Mouse (Mus musculus): Measurements from ENCODE around the gene Dact3. TPM values are rescaled to one million over a fixed set of nuclear protein-coding genes. Genes with fewer than 3 reads are reported as not detected.
A peak's percentile ranks its signal among the peaks of the same experiment; 100 is the strongest.

Dact3 gene
- polyA plus RNA-seq, 1 experiment from 2014 or later = 2.3 TPM

DNA sequence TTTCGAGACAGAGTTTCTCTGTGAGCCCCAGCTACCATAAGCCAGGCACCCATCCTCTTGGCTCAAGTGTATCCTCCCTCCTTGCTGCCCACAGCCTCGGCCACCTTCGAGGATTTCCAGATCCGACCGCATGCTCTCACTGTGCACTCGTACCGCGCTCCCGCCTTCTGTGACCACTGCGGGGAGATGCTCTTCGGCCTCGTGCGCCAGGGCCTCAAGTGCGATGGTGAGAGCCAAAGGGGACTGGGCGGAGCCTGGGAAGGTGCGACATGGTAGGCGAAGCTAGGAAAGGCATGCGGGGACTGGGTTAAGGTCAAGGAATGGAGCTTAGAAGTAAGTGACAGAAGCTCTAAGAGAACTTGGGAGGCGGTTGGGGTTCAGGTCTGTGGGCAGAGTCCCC lies 27.6 kb upstream of the Dact3 start:
- Histone ChIP-seq H3K4me1 (ENCODE audit: control insufficient read depth, insufficient read depth, low read length) (peaks cover 21% of the 10 kb centered on the region), H3K27ac (ENCODE audit: low read length) (no peak overlapping the region), H3K9ac (ENCODE audit: low read length) (no peak overlapping the region), H3K4me2 (ENCODE audit: low read depth, low read length) (no peak overlapping the region), H3K27me3 (ENCODE audit: control insufficient read depth, insufficient read depth, low read length) (no peaks in the 10 kb centered on the region), H3K36me3 (ENCODE audit: control insufficient read depth, insufficient read depth, low read length) (peaks cover 21% of the 10 kb centered on the region), H3K9me3 (replicated peaks; ENCODE audit: control insufficient read depth, low read length) (no peaks in the 10 kb centered on the region), H3K4me3 (replicated peaks; ENCODE audit: low read length) (no peak overlapping the region)
- ATAC-seq (ENCODE audit: insufficient read depth, low FRiP score) = no peak
- WGBS = 79% methylated on average over 19 of the region's 19 CpGs

DNA sequence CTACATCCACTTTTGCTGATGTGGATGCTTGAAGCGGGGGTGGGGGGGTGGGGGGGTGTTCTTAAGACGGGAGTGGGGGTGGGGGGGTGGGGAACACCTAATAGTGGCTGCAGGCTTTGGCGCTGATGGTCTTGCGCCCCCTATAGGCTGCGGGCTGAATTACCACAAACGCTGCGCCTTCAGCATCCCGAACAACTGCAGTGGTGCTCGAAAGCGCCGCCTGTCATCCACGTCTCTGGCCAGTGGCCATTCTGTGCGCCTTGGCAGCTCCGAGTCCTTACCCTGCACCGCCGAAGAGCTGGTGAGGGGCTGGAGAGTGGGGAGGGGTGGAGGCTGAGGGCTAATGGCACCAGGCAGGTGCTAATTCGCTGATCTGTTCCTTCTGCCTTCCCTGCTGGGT lies 26.5 kb upstream of the Dact3 start:
- H3K27ac ChIP-seq (ENCODE audit: low read length) = no peak overlapping the region
- peaks cover 21% of the 10 kb centered on the region for H3K4me1 ChIP-seq (ENCODE audit: control insufficient read depth, insufficient read depth, low read length)
- peaks cover 21% of the 10 kb centered on the region for H3K36me3 ChIP-seq (ENCODE audit: control insufficient read depth, insufficient read depth, low read length)
- no peak overlapping the region for H3K9ac ChIP-seq (ENCODE audit: low read length)
- no peak overlapping the region for H3K4me2 ChIP-seq (ENCODE audit: low read depth, low read length)
- H3K9me3 ChIP-seq (replicated peaks; ENCODE audit: control insufficient read depth, low read length) = no peaks in the 10 kb centered on the region
- no peaks in the 10 kb centered on the region for H3K27me3 ChIP-seq (ENCODE audit: control insufficient read depth, insufficient read depth, low read length)
- WGBS = 40% methylated on average over 17 of the region's 17 CpGs
- ATAC-seq (ENCODE audit: insufficient read depth, low FRiP score) = no peak
- H3K4me3 ChIP-seq (replicated peaks; ENCODE audit: low read length) = no peak overlapping the region

DNA sequence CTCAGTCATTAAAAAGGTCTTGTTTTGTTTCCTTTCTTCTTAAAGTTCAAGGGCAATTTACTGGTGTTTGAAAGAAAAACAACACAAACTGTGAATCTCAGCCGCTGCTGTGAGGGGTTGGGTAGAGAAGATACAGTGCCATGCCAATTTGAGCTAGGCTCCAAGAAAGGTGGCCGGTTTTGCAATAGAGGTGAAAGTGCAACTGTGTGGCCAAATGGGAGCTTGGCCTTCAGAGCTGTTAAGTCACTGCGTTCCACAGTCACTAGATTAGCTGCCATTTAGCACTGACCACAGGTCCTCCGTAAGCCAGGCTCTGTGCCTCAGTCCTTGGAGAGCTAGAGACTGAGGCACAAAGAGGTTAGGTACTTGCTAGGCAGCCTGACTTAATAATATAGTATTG lies 23.5 kb upstream of the Dact3 start:
- Histone ChIP-seq H3K9ac (ENCODE audit: low read length) (no peak overlapping the region), H3K36me3 (ENCODE audit: control insufficient read depth, insufficient read depth, low read length) (peaks cover 35% of the 10 kb centered on the region), H3K4me2 (ENCODE audit: low read depth, low read length) (no peak overlapping the region), H3K9me3 (replicated peaks; ENCODE audit: control insufficient read depth, low read length) (no peaks in the 10 kb centered on the region), H3K27me3 (ENCODE audit: control insufficient read depth, insufficient read depth, low read length) (no peaks in the 10 kb centered on the region), H3K4me1 (ENCODE audit: control insufficient read depth, insufficient read depth, low read length) (peaks cover 6% of the 10 kb centered on the region; the same call in 1 of the 2 replicates), H3K27ac (ENCODE audit: low read length) (no peak overlapping the region), H3K4me3 (replicated peaks; ENCODE audit: low read length) (no peak overlapping the region)
- ATAC-seq (ENCODE audit: insufficient read depth, low FRiP score) = no peak
- 89% methylated on average over 4 of the region's 4 CpGs for WGBS

DNA sequence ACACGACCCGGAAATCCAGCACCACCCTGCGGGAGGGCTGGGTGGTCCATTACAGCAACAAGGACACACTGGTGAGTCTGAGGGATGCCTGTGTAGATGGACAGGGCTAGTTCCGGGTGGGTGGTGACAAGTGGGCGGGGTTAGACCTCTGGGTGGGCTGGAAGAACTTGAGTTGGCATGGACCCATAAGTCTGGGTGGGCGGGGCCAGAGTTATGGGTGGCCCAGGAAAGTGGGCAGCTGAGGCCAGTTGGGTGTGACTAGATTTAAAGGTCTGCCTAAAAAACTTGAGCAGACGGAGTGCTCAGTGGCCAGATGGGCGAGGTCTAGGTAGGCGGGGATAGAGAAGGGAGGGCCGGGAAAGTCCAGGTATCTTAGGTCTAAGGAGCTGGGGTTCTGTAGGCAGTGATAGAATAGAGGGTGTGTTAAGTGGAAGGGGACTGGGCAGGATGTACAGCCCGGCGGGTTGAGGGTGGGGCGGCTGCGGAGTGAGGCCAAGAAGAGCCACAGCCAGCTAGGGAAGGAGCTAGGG lies 21.8 kb upstream of the Dact3 start:
- Histone ChIP-seq H3K27ac (ENCODE audit: low read length) (peak overlapping the region; percentile 21; the same call in 1 of the 2 replicates), H3K9ac (ENCODE audit: low read length) (no peak overlapping the region), H3K4me2 (ENCODE audit: low read depth, low read length) (no peak overlapping the region), H3K4me1 (ENCODE audit: control insufficient read depth, insufficient read depth, low read length) (peaks cover 6% of the 10 kb centered on the region; the same call in 1 of the 2 replicates), H3K27me3 (ENCODE audit: control insufficient read depth, insufficient read depth, low read length) (no peaks in the 10 kb centered on the region), H3K4me3 (replicated peaks; ENCODE audit: low read length) (no peak overlapping the region), H3K9me3 (replicated peaks; ENCODE audit: control insufficient read depth, low read length) (no peaks in the 10 kb centered on the region), H3K36me3 (ENCODE audit: control insufficient read depth, insufficient read depth, low read length) (peaks cover 38% of the 10 kb centered on the region)
- 77% methylated on average over 14 of the region's 14 CpGs for WGBS
- peak; percentile 88 for ATAC-seq (ENCODE audit: insufficient read depth, low FRiP score)

DNA sequence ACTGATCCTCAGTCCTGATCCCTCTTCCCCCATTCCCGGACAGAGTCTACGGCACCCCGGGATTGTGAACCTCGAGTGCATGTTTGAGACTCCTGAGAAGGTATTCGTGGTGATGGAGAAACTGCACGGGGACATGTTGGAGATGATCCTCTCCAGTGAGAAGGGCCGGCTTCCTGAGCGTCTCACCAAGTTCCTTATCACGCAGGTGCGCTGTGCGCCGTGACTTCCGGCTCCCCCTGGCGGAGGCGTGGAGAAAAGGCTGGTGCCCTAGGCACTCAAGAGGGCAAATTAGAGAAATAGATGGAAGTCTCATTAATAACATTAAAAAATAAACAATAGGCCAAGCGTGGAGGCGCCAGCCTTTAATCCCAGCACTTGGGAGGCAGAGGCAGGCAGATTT lies 16.8 kb upstream of the Dact3 start:
- Histone ChIP-seq H3K36me3 (ENCODE audit: control insufficient read depth, insufficient read depth, low read length) (peaks cover 20% of the 10 kb centered on the region), H3K4me2 (ENCODE audit: low read depth, low read length) (no peak overlapping the region), H3K4me3 (replicated peaks; ENCODE audit: low read length) (no peak overlapping the region), H3K9ac (ENCODE audit: low read length) (no peak overlapping the region), H3K27ac (ENCODE audit: low read length) (no peak overlapping the region), H3K9me3 (replicated peaks; ENCODE audit: control insufficient read depth, low read length) (no peaks in the 10 kb centered on the region), H3K27me3 (ENCODE audit: control insufficient read depth, insufficient read depth, low read length) (no peaks in the 10 kb centered on the region), H3K4me1 (ENCODE audit: control insufficient read depth, insufficient read depth, low read length) (peaks cover 6% of the 10 kb centered on the region; the same call in 1 of the 2 replicates)
- 26% methylated on average over 17 of the region's 17 CpGs for WGBS
- ATAC-seq (ENCODE audit: insufficient read depth, low FRiP score) = no peak

DNA sequence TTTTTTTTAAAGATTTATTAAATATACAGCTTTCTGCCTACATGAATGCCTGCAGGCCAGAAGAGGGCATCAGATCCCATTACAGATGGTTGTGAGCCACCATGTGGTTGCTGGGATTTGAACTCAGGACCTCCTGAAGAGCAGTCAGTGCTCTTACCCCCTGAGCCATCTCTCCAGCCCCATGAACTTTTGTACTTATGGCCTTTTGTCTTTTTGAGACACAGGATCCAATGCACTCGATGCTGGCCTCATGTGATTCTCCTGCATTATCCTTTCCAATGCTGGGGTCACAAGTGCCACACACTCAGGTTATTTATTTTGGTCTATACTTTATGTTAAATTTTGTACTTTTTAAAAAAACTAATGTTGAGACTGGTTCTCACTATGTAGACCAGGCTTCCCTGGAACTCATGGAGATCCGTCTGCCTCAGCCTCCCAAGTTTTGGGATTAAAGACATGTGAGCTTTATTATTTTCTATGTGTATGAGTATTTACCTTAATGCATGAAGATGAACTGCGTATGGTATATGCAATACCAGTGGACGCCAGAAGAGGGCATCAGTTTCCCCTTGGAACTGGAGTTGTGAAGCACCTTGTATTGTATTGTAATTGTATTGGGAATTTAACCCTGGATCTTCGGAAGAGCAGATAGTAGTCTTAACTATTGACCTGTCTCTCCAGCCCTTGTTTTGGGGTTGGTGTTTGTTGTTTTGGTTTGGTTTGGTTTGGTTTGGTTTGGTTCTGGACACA lies 15.0 kb upstream of the Dact3 start:
- H3K9ac ChIP-seq (ENCODE audit: low read length) = no peak overlapping the region
- peaks cover 22% of the 10 kb centered on the region for H3K36me3 ChIP-seq (ENCODE audit: control insufficient read depth, insufficient read depth, low read length)
- no peak overlapping the region for H3K4me3 ChIP-seq (replicated peaks; ENCODE audit: low read length)
- 33% methylated on average over 5 of the region's 5 CpGs for WGBS
- H3K27ac ChIP-seq (ENCODE audit: low read length) = no peak overlapping the region
- no peak for ATAC-seq (ENCODE audit: insufficient read depth, low FRiP score)
- no peaks in the 10 kb centered on the region for H3K27me3 ChIP-seq (ENCODE audit: control insufficient read depth, insufficient read depth, low read length)
- no peak overlapping the region for H3K4me2 ChIP-seq (ENCODE audit: low read depth, low read length)
- no peaks in the 10 kb centered on the region for H3K9me3 ChIP-seq (replicated peaks; ENCODE audit: control insufficient read depth, low read length)
- H3K4me1 ChIP-seq (ENCODE audit: control insufficient read depth, insufficient read depth, low read length) = no peaks in the 10 kb centered on the region

DNA sequence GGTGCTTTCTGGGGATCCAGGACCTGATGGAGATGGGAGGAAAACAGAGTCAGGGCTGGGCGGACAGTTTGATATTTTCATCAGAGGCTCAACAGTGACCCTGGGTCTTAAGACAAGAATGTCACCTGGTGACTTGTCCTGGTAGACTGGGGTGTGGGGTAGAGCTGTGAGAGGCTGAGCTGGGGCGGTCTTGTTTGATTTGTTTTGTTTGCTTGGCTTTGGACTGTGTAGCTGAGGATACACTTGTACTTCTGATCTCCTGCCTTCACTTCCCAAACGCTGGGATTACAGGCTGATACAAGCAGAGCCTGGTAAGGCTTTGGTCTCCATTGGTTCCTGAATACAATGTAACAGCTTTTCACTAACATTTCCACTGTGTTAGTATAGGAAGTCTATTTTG lies 7.6 kb upstream of the Dact3 start:
- Histone ChIP-seq H3K27ac (ENCODE audit: low read length) (no peak overlapping the region), H3K4me1 (ENCODE audit: control insufficient read depth, insufficient read depth, low read length) (no peaks in the 10 kb centered on the region), H3K9me3 (replicated peaks; ENCODE audit: control insufficient read depth, low read length) (no peaks in the 10 kb centered on the region), H3K27me3 (ENCODE audit: control insufficient read depth, insufficient read depth, low read length) (no peaks in the 10 kb centered on the region), H3K36me3 (ENCODE audit: control insufficient read depth, insufficient read depth, low read length) (peaks cover 12% of the 10 kb centered on the region), H3K9ac (ENCODE audit: low read length) (no peak overlapping the region), H3K4me2 (ENCODE audit: low read depth, low read length) (no peak overlapping the region), H3K4me3 (replicated peaks; ENCODE audit: low read length) (no peak overlapping the region)
- no peak for ATAC-seq (ENCODE audit: insufficient read depth, low FRiP score)
- WGBS = 73% methylated on average over 3 of the region's 3 CpGs

DNA sequence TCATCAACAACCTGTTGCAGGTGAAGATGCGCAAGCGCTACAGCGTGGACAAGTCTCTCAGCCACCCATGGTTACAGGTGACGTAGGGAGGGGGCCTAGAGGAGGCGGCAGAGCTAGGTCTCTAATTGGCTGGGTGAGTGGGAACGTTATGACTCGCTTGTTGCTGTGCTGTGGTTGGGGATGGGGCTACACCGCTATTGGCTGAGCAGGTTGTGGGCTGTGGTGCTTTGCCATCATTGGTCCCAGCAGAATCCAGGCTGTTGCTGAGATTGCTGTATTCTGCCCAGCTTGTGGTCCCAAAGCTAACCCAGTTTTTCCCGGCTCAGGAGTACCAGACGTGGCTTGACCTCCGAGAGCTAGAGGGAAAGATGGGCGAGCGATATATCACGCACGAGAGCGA lies 5.6 kb upstream of the Dact3 start:
- Histone ChIP-seq H3K4me2 (ENCODE audit: low read depth, low read length) (peak overlapping the region; percentile 31; the same call in 1 of the 2 replicates), H3K27me3 (ENCODE audit: control insufficient read depth, insufficient read depth, low read length) (no peaks in the 10 kb centered on the region), H3K4me1 (ENCODE audit: control insufficient read depth, insufficient read depth, low read length) (peaks cover 6% of the 10 kb centered on the region; the same call in 1 of the 2 replicates), H3K27ac (ENCODE audit: low read length) (no peak overlapping the region), H3K36me3 (ENCODE audit: control insufficient read depth, insufficient read depth, low read length) (peaks cover 5% of the 10 kb centered on the region), H3K9ac (ENCODE audit: low read length) (no peak overlapping the region), H3K9me3 (replicated peaks; ENCODE audit: control insufficient read depth, low read length) (no peaks in the 10 kb centered on the region), H3K4me3 (replicated peaks; ENCODE audit: low read length) (peak overlapping the region; percentile 6; the same call in 1 of the 2 replicates)
- WGBS = 34% methylated on average over 16 of the region's 16 CpGs
- ATAC-seq (ENCODE audit: insufficient read depth, low FRiP score) = peak; percentile 91

DNA sequence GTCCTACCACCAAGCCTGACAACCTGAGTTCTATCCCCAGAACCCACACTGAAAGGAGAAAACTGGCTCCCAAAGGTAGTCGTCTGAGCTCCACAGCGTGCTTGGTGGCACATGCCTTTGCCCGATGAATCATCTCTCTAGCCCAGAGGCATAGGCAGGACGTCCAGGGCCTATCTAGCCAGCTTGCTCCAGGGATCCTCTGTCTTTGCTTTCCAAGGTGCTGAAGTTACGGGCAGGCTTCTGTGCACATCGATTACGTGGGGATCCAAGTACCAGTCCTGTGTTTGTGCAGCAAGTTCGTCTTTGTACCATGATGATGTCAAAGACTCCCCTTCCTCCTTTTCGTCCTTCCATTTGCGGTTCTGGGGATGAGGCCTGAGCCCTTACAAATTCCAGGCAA lies 3.5 kb upstream of the Dact3 start:
- H3K27ac ChIP-seq (ENCODE audit: low read length) = no peak overlapping the region
- ATAC-seq (ENCODE audit: insufficient read depth, low FRiP score) = no peak
- H3K36me3 ChIP-seq (ENCODE audit: control insufficient read depth, insufficient read depth, low read length) = no peaks in the 10 kb centered on the region
- no peak overlapping the region for H3K4me3 ChIP-seq (replicated peaks; ENCODE audit: low read length)
- H3K4me1 ChIP-seq (ENCODE audit: control insufficient read depth, insufficient read depth, low read length) = peaks cover 8% of the 10 kb centered on the region; the same call in 1 of the 2 replicates
- H3K4me2 ChIP-seq (ENCODE audit: low read depth, low read length) = no peak overlapping the region
- WGBS = 77% methylated on average over 10 of the region's 10 CpGs
- H3K9me3 ChIP-seq (replicated peaks; ENCODE audit: control insufficient read depth, low read length) = no peaks in the 10 kb centered on the region
- no peaks in the 10 kb centered on the region for H3K27me3 ChIP-seq (ENCODE audit: control insufficient read depth, insufficient read depth, low read length)
- H3K9ac ChIP-seq (ENCODE audit: low read length) = no peak overlapping the region
